Mouse (Mus musculus) lung, adult 2 months (tissue): ENCODE data around the gene Tmem107.

ENCODE experiments used
- CTCF ChIP-seq: fragments of 200-500 bp; IDR thresholded peaks from 2 replicates; pipeline ENCODE4 v1.5.1; 2011; ENCODE audit warnings: mild to moderate bottlenecking, low read length, control low read depth; ENCODE audit not compliant: insufficient read depth
- POLR2A ChIP-seq: fragments of 200-500 bp; IDR thresholded peaks from 2 replicates; pipeline ENCODE4 v1.6.1; 2011; ENCODE audit warnings: low read depth, mild to moderate bottlenecking, control low read depth, low read length, borderline replicate concordance; ENCODE audit errors: extremely low read depth

- TF ChIP-seq POLR2A (no peak), CTCF (no peak)
Observed at GRCm38 (mm10) chr11:69073951-69074775, 3.6 kb downstream of the Tmem107 start.
